Mouse (Mus musculus) limb, embryonic 13.5 days (tissue): Measurements from ENCODE around the gene Myo10. TPM values are rescaled to one million over a fixed set of nuclear protein-coding genes. Genes with fewer than 3 reads are reported as not detected.

Experiments
- ATAC-seq: fragments of 200-750 bp; cut with Nextera tagmentation; 2 replicates; pipeline ENCODE4 v1.8.0; 2017; ENCODE audit warnings: low read depth, moderate number of reproducible peaks, moderate TSS enrichment; ENCODE audit not compliant: low FRiP score
- H3K27ac ChIP-seq: fragments of 300-500 bp; sonication (generic); 2 replicates; pipeline ENCODE4 v1.5.1; 2015; ENCODE audit warnings: inconsistent platforms, mild to moderate bottlenecking, moderate library complexity
- H3K27me3 ChIP-seq: fragments of 300-500 bp; sonication (generic); 2 replicates; pipeline ENCODE4 v1.6.1; 2015; ENCODE audit warnings: mild to moderate bottlenecking, inconsistent platforms
- H3K36me3 ChIP-seq: fragments of 300-500 bp; sonication (generic); 2 replicates; pipeline ENCODE4 v1.6.1; 2015; ENCODE audit warnings: inconsistent platforms, mild to moderate bottlenecking, moderate library complexity
- H3K4me1 ChIP-seq: fragments of 300-500 bp; sonication (generic); 2 replicates; pipeline ENCODE4 v1.6.1; 2015; ENCODE audit warnings: inconsistent platforms
- H3K4me2 ChIP-seq: fragments of 300-500 bp; sonication (generic); replicated peaks from 2 replicates; pipeline ENCODE4 v1.6.1; 2015; ENCODE audit warnings: inconsistent platforms, mild to moderate bottlenecking, moderate library complexity
- H3K4me3 ChIP-seq: fragments of 300-500 bp; sonication (generic); 2 replicates; pipeline ENCODE4 v1.5.1; 2015; ENCODE audit warnings: moderate library complexity, mild to moderate bottlenecking, inconsistent platforms
- H3K9ac ChIP-seq: fragments of 300-500 bp; sonication (generic); 2 replicates; pipeline ENCODE4 v1.6.1; 2015; ENCODE audit warnings: mild to moderate bottlenecking, inconsistent platforms
- H3K9me3 ChIP-seq: fragments of 300-500 bp; sonication (generic); 2 replicates; pipeline ENCODE4 v1.6.1; 2016; ENCODE audit warnings: inconsistent platforms
- WGBS: fragments of 180-500 bp; shearing (Covaris S2); methylation state at CpG from one replicate; pipeline ENCODE4 v1.1.7; 2015; 5-methylcytosine and 5-hydroxymethylcytosine counted together
- polyA plus RNA-seq: library from polyadenylated mRNA; unstranded; fragments of >200 nt; fragmentation: Nextera tagmentation; extraction: Ambion mirVana; gene quantifications from 2 replicates; pipeline ENCODE4 v1.2.1, GENCODE M21; 2015

The Myo10 gene
- polyA plus RNA-seq, 1 experiment from 2014 or later: 30.3 TPM

DNA sequence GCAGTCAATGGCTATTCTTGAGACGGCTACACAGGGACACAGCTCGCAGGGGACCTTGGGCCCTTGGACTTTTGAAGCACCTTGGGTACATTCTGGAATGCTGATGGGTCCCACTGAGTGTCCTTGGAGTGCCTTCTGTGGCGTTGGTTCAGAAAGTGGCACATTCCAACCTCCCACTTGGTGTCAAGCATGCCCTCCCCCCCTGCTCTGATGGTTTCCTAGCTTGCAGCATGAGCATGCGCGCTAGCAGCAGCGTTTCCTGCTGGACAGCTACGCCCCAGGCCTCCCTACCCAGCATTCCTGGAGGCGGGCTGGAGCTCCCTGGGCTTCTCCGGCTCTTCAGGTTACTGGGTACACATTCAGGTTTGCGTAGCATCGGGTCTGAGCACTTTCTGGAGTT lies 228.2 kb downstream of the Myo10 start:
- Histone ChIP-seq H3K9ac (no peak overlapping the region), H3K4me2 (no peak overlapping the region), H3K9me3 (0 out of 2 replicates have a peak, but pooled peaks cover 5% of the 10 kb centered on the region), H3K36me3 (no peaks in the 10 kb centered on the region), H3K4me1 (peaks cover 11% of the 10 kb centered on the region), H3K27ac (no peak overlapping the region), H3K27me3 (no peaks in the 10 kb centered on the region), H3K4me3 (no peak overlapping the region)
- WGBS: 76% methylated on average over 11 of the region's 11 CpGs
- no peak for ATAC-seq

GRCm38 (mm10) chr15:25854270-25854904 lies 232.1 kb downstream of the Myo10 start:
- no peaks in the 10 kb centered on the region for H3K27me3 ChIP-seq
- no peaks in the 10 kb centered on the region for H3K9me3 ChIP-seq
- WGBS: 60% methylated on average over 18 of the region's 18 CpGs
- no peak overlapping the region for H3K9ac ChIP-seq
- ATAC-seq: no peak
- no peak overlapping the region for H3K27ac ChIP-seq
- no peak overlapping the region for H3K4me2 ChIP-seq
- H3K4me1 ChIP-seq: peaks cover 11% of the 10 kb centered on the region
- H3K36me3 ChIP-seq: no peaks in the 10 kb centered on the region
- no peak overlapping the region for H3K4me3 ChIP-seq

GRCm38 (mm10) chr15:25858611-25859058 lies 236.3 kb downstream of the Myo10 start:
- no peaks in the 10 kb centered on the region for H3K9me3 ChIP-seq
- H3K27ac ChIP-seq: no peak overlapping the region
- no peak overlapping the region for H3K4me3 ChIP-seq
- H3K4me1 ChIP-seq: peaks cover 10% of the 10 kb centered on the region
- no peak for ATAC-seq
- H3K27me3 ChIP-seq: no peaks in the 10 kb centered on the region
- WGBS: 67% methylated on average over 11 of the region's 12 CpGs
- H3K9ac ChIP-seq: no peak overlapping the region
- no peaks in the 10 kb centered on the region for H3K36me3 ChIP-seq
- H3K4me2 ChIP-seq: no peak overlapping the region

- Histone ChIP-seq H3K9me3 (no peaks in the 10 kb centered on the region), H3K36me3 (no peaks in the 10 kb centered on the region), H3K27ac (no peak overlapping the region), H3K4me2 (no peak overlapping the region), H3K4me1 (peaks cover 2% of the 10 kb centered on the region), H3K9ac (no peak overlapping the region), H3K4me3 (no peak overlapping the region), H3K27me3 (no peaks in the 10 kb centered on the region)
- ATAC-seq: no peak
- WGBS: 61% methylated on average over 3 of the region's 3 CpGs
These were observed 237.1 kb downstream of the Myo10 start for GRCm38 (mm10) chr15:25859469-25859868.

DNA sequence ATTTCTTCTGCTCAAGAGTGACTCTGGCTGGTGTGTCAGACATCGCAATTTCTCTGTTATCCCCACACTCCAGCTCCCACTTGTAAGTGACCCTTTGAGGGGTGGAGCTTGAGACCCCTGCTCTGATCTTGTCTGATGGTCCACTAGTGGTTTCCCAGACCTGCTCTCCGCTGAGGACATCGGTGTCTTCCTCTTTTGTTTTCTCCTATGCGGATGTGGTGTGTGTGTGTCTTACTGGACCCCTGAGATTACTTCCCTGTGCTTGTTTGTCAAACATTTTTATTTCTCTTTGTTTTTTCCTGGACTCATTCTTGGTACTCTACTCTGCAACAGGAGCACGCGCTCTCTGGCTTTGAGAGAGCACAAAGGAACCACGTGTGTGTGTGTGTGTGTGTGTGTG lies 239.6 kb downstream of the Myo10 start:
- ATAC-seq: no peak
- 88% methylated on average over 7 of the region's 7 CpGs for WGBS
- H3K9ac ChIP-seq: no peak overlapping the region

More for the DNA sequence above, 239.6 kb downstream of the Myo10 start:
- no peak overlapping the region for H3K27ac ChIP-seq
- H3K4me2 ChIP-seq: no peak overlapping the region
- H3K4me3 ChIP-seq: no peak overlapping the region
- no peaks in the 10 kb centered on the region for H3K27me3 ChIP-seq
- H3K4me1 ChIP-seq: no peaks in the 10 kb centered on the region; the same call in 1 of the 2 replicates
- no peaks in the 10 kb centered on the region for H3K36me3 ChIP-seq
- no peaks in the 10 kb centered on the region for H3K9me3 ChIP-seq

Other genes with a start within 250 kb of the Myo10 start
- gene Basp1, start 208.8 kb upstream of the Myo10 start, polyA plus RNA-seq: 51.6 and 58.8 TPM in 2 replicates
- gene Retreg1, start 220.7 kb downstream of the Myo10 start, polyA plus RNA-seq: 3.3 TPM in 2 replicates